Mouse (Mus musculus) bone marrow, adult 2 months (tissue): ENCODE measurements at regions not wholly inside any gene's neighbourhood (a gene's known extent, or its start where the extent isn't known, plus 50 kb on each side); places are given as distances from the start of the nearest gene placed in this dataset.

Experiments
- CTCF ChIP-seq: fragments of 200-500 bp; IDR thresholded peaks from 2 replicates; pipeline ENCODE4 v1.5.1; 2011; ENCODE audit warnings: low read length, control low read depth; ENCODE audit not compliant: control insufficient read depth, insufficient read depth
- POLR2A ChIP-seq: fragments of 200-500 bp; IDR thresholded peaks from 2 replicates; pipeline ENCODE4 v1.6.1; 2011; ENCODE audit warnings: low read depth, mild to moderate bottlenecking, control low read depth, low read length, borderline replicate concordance; ENCODE audit not compliant: control insufficient read depth

DNA sequence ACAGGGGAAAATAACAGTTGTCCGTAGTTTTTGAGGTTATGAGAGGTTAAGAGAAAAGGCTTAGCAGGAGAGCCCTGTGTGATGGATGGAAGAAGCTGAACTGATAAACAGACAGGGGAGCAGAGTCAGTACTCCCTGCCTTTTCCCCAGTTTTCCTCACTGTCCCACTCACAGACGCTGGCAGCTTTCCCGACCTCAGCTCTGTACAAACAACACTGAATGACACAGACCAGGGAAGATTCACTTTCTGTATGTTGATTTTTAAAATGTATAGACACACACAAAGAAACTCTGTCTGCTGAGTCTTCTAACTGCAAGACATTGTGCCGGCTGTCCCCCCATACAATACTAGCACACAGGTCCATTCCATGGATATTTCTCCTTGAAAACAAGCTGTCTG lies 60.3 kb upstream of the Gpc5 start:
- TF ChIP-seq CTCF (no peak), POLR2A (no peak)
